Mouse (Mus musculus) right cerebral cortex, postnatal 4 days (tissue): Measurements from ENCODE around the gene Celsr1.
"Not testable (repeated sequence)": the region's sequence is repeated elsewhere in the genome, so short reads cannot be mapped to it uniquely, and the experiment has no call there.

Experiments used
- DNase-seq: peaks from one replicate; pipeline ENCODE4 v3.0.0-alpha.2; 2022

Gene Celsr1

DNA sequence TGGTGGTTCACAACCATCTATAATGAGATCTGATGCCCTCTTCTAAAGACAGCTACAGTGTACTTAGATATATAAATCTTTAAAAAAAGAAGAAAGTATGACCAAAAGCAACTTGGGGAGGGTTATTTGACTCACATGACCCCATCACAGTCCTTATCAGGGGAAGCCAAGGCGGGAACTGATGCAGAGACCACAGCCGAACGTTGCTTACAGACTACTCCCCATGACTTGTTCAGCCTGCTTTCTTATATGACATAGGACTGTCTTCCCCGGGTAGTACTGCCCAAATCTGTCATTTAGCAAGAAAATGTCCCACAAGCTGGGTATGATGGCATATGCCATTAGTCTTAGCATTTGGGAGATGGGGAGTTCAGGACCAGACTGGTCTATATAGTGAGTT, 144.3 kb downstream of the Celsr1 start:
- DNase-seq = no peak

DNA sequence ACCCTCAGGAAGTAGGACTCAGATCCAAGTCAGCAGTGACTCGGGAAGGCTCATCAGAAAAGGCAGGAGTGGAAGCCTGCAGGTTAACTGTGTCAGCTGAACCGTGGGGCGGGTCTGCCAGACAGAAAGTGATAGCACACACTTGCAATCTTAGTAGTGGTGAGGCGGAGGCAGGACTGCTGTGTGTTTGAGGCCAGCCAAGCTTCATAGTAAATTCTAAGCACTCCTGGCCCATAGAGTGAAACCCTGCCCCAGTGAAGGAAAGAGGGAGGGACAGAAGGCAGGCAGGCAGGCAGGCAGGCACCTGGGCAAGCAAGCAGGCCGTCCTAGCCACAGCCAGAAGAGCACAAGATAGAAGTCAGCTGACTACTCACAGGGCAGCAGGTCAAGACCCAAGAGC, 148.0 kb downstream of the Celsr1 start:
- DNase-seq = no peak

DNA sequence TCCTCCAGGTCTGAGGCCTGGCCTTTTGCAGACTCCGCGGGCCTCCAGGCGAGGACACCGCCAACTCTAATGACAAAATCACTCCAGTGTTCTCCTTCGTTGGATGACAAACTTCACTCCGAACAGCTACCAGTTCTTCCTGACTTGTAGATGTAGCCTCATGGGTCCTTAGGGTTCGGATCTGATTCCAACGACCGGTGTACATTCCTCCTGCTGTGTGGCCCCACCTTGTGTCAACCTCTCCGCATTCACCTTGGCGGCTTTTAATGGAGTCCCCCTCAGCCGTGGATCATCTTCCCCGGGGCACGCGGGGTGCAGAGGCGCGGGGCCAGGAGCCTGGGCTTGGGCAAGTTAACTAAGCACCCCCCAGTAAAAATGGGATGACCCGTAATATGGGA, 154.1 kb downstream of the Celsr1 start:
- no peak for DNase-seq

DNA sequence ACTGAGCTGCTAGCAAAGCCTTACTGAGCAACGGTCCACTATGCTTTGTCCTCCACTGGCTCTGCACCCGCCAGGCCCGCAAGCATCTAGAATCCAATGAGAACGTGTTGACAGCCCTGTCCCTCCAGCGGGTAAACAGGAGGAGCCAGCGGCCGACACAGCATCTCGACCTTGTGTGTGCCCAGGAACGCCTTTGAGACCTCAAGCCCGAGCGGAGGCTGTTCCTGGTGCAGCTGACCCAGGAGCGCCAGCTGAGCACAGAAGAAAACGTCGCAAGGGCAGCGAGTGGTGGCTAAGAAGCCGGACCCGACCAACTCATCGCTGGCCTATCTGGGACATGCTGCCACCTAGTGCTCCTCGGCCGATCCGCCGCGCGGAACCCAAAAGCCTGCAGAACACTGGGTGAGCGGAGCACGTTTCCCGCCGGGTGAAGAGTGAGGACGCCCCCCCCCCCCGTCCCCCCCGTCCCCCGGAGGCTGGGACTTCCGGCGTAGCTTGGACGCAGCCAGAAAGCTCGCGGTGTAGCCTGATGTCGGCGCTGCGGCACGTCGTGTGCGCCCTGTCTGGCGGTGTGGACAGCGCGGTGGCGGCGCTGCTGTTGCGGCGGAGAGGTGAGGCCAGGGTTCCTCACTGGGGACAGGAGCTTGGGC, 154.6 kb downstream of the Celsr1 start, which contains the start of gene Trmu:
Trmu (plus strand) TSS at position 465 of the 650 bp plus-strand sequence.
- peak; percentile 88 for DNase-seq

DNA sequence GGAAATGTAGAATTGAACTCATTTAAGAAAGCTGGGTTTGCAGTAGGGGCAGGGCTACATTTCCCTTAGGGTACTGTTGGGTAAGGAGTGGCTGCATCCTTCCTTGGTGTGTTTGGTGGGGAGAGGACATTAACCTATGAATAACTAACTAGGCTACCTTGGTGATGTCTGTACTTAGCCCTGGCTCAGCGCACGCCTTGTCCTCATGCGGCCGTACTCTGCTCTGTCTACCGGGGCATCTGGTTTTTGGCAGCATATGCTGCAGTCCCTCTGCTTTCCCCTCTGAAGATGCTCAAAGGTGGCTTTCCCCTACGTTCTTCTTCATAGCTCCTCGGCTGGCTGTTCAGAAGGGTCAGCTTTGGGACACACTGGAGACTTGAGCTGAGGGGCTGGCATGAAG, 156.2 kb downstream of the Celsr1 start:
- no peak for DNase-seq

DNA sequence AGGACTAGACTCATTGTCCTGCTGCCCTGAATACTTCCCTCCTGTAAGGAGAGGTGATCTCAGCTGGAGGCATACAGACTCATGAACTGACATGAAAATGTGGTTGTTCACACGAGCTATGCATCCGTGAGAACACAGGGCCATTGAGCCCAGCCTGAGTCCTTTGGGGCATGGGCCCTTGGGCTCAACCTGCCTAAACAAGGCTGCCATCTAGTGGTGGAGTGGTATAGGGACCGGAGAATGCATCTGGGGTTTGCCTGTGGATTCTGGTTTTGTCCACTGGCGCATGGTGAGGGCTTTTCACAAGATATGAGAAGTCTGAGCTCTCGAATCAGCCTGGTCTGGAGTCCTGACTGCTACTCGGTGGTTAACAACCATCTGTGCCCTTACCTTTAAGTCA, 165.9 kb downstream of the Celsr1 start:
- peak; percentile 51 for DNase-seq

DNA sequence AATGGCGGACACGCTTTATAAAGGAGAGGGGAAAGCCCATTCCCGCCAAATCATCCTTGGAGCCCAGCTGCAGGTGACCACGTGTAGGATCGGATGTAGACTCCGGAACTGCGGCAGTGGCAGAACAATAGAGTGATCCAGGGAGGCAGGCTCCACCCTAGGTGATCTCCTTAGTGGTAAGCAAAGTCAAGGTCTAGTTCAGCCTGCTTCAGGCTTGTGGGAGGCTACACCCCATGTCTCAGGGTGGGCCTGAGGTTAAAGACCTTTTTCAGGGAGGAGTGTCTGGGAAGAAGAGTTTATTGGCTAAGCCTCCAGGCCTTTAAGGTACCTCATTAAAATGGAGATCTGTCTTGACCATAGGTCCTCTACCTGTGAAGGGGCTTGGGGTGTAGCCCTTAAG, 167.7 kb downstream of the Celsr1 start:
- not testable (repeated sequence) for DNase-seq

DNA sequence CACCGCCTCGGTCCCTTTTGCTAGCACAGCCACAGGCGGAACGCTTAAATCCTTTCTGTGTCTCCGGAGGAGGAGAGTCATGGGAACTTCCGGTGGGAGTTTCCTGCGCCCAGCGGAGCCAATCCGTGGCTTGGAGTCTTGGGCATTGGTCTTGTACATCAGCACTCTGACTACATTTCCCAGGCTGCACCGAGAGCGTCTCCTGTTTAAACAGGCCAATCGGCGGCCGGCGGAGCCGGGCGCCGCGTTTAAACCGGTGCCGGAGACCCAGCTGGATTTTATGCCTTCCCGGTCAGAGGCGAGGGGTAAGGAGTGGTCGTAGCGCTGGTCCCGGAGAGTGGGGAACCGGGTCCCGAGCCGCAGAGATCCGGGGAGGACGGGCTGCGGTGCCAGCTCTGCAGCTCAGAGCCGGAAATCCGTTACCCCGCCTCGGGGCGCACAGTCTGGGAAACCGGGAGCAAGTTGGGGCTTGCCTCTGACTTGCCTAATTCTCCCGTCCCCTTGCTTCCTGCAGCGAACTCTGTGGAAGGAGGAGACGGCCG, 174.0 kb downstream of the Celsr1 start, which contains the start of gene Gtse1:
Gtse1 (plus strand) TSS at position 256 of the 542 bp plus-strand sequence.
- DNase-seq = peak; percentile 86

DNA sequence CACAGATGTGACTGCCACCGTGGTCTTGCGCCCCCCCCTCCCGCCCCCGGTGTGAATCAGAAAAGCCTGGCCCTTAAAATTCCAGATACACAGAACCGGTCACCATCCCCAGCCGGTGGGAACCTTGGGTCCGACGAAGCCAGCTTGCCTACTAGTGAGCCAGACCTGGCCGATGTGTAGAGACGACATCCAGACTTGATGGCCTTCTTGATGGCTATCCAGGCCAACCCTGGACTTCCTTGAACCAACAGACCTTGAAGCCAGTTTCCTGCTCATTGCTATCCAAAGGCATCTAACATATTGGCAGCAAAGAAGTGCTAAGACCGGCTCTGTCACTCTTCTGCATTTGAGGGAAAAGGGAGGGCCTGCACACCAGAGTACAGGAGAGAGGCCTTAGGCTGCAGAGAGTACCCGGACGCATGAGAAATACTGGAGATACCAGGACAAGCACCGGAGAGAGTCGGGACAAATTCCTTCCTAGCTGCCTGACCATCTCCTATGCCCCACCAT, 174.5 kb downstream of the Celsr1 start:
- DNase-seq = no peak

DNA sequence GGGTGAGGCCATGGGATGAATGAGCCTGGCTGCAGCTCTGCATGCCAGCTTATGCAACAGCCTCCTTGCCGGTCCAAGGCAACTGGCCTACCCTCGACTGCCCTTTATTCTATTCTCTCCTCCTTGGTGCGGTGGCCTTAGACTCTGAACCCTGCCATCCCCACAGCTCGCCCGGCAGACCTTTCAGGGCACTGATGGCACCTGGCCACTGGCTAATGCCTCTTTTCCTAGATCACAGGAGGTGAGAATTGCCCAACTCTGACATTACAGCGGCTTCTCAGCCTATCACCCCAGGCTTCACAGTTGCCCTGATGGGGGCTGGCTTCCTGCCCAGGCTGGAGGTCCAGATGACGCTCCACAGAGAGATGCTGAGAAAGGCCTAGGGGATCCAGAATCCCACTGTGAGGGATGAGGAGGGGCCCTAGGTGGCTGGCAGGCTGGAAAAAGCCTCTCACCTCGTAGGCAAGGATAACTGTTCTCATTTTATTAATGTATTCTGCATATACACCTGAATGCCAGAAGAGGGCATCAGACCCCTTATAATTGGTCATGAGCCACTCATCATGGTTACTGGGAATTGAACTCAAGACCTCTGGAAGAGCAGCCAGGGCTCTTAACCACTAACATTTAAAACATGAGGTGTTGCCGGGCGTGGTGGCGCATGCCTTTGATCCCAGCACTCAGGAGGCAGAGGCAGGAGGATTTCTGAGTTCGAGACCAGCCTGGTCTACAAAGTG, 181.8 kb downstream of the Celsr1 start:
- DNase-seq = no peak
